Mouse (Mus musculus): ENCODE measurements around the gene Bean1.

The Bean1 gene

DNA sequence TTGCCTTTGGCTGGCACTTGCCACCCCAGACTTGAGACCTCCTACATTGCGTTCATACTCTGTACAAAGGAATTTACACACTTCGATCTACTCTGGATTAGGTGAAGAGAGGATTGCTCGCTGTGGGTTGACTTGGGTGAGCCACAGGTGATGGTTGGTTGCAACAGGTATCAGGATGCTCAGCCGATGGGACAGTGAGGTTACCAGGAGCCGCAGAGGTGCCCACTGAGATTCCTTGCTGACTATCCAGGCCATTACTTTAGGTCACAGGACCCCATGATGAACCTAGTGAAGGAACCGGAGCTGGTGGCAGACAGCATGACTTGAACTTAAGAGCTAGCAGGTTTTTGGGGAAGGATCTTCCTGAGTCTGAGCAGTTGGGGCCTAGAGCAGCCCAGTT, 2.2 kb downstream of the Bean1 start:
- DNase-seq, result no peak

DNA sequence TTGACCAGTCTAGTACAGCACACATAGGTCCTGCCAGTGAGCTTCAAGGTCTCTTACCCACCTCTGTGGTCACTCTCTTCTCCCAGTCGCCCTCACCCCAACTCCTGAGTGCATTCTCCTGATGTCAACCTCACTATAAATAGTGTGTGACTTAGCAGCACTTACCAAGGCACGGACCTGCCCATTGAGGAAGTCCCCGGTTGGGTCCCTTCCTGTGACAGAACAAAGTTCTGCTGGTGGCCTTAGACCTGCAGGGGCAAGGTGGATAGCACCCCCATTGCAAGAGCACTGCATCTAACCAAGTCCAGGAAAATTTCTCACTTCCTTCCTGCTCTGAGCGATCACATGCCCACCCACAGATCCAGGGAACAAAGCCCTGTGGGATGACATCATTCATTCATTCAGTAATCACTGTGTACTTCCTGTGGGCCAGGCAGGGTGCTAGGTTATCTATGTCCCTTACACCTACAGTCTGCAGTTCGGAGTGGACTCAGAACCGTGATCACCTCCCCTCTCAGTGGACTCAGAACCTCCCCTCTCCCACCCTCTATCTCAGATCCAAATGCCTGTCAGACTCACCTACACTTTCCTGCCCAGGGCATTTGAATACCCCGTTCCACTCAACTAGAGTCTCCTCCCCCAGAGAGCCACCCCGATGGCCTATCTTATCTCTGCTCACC, 5.7 kb downstream of the Bean1 start:
- no peak for DNase-seq

DNA sequence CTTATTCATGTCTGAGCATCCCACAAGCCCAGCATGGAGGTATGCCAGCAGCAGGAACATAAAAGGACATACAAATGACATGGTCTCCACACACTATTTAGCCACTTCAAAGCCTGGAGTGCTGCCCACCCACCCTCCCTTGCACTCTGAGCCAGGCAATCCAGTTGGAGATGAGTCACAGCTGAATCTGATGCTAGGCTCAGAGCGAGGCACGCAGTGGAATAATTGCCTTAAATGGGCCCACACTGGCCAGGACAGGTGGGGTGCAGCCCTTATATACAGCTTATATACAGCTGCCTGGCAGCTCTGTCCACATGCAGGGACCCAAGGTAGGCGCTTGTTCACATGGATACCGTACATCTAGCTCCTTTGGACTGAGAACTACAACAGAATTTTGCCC, 6.8 kb downstream of the Bean1 start:
- DNase-seq, result peak; percentile 26

DNA sequence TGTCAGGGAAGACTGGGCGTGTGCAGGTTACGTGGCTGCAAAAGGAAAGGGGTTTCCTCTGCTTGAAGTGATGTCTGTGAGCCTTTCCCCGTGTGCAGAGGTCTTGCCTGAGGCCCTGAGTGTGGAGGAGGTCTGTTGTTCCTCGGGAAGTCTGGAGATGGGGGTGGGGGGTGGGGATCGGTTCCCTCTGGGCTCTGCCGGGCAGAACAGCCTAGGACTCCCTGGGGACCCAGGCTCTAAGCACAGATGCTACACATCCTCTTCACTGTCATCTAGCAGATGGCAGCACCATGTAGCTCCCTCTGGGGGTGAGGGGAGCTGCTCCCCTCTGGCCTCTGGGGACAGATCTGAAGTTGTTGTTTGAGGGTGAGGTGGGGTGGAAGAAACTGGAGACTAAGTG, 14.7 kb downstream of the Bean1 start:
- DNase-seq, result no peak

DNA sequence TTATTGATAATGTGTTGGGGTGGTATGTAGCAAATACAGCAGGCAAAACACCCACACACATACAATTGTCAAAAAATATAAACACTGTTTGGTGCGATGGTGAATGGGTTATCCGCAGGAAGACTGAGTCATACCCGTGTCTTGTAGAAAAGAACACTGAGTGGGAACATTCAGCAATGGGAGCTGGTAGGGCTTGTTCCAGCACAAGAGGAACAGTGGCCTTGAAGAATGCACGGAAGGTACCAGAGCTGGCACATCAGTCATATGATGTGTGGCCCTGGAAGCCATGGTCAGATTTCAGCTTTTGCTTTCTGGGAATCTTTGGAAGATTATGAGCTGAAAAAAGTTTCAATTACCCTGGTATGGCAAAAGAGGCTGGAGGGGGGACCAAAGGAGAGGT, 16.6 kb downstream of the Bean1 start:
- DNase-seq, result no peak

DNA sequence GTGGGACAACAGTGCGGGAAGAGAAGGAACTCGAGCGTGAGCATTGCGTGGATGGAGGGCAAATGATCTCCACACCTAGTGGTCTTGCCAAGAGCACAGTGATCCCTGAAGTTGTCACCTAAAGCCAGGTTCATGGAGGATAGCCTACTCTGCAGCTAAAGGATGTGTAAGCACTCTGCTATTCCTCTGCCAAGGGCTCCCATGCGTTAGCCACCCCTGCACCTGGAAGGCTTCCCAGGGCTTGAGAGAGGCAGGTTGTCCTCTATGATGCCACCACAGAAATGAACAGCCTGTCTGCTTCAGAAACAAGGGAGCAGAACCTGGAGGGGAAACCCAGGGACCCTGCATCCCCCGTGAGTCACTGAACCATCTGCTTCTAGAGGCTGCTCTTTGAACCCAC, 17.4 kb downstream of the Bean1 start:
- no peak for DNase-seq

DNA sequence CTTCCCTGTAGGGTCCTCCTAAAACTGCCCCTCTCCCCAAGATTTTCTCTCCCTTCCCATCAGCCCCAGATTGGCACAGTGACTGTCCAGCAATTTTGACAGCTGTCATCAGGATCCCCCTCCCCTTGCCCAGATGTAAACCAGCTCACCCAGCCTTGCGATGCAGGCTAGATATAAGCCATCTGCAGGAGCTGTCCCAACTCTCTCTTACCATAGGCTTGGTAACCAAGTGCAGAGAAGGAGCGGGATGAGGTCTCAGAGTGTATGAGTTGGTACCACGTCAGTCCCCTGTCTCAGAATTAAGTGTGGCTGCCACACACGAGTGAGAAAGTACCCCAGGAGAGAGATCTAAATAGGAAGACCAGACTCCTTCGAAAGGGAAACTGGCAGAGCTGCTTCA, 18.2 kb downstream of the Bean1 start:
- DNase-seq, result no peak

DNA sequence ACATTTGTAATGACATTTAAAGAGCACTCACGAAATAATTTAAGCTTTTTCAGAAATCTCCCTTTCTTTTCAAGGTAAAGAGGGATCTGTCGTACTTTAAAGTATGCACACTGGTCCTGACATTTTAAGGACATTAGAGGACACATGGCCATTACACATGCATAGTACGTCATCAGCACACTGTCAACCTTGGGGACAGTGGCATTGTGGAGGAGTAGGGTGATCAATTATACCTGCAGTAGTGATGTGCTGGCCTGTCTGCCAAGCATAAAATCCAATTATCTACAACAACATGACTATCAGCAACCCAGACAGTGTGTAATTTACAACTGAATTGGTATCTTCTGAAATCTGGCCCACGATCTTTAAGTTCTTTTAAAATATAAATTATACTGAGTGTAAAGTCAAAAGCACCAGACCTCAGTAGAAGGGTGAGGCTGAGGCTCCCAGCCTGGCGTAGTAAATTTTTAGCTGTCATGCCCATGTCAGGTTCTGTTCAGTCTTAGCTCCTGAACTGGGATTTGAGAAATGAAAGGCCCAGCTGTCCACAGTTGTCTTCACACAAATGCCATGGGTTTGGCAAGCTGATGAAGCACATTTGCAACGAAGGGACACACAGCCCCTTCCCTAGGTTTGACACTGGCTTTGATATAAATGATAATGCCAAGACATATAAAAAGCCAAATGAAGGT, 20.7 kb downstream of the Bean1 start:
- DNase-seq, result no peak

DNA sequence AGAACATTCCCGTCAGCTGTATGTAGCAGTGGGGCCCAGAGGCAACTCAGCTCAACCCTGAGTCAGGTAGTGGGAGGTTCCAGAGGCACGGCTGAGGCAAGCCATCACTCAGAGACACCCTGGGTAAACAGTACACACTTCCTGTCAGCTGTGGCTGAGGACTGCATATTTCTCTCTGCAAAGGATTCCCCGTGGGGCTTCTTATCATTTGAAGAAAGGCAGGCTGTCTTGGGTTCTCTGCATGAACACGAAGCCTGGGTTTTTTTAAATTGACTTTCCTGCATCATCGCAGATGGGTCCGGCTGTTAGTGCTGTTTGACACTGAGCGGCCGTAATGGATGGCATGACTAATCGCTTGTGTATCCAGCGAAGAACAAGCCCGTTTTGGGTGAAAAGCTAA, 21.3 kb downstream of the Bean1 start:
- no peak for DNase-seq

DNA sequence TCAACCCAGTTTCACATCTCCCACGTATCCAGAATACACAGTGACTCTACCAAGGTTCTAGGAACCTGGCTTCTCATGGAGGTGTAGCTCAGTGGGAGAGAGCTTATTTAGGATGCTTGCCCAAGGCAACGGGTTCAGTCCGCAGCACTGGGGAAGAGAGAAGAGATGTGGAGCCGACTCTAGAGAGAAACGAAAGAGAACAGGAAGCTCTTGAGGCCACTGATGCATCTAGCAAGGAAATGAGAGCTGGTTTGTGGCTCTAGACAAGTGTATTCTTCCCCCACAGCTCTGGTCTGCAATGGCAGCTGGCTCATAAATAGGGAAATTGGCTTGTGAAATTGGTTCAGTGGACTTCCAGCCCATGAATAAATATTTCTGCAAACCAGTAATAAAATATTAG, 29.6 kb downstream of the Bean1 start:
- DNase-seq, result no peak

DNA sequence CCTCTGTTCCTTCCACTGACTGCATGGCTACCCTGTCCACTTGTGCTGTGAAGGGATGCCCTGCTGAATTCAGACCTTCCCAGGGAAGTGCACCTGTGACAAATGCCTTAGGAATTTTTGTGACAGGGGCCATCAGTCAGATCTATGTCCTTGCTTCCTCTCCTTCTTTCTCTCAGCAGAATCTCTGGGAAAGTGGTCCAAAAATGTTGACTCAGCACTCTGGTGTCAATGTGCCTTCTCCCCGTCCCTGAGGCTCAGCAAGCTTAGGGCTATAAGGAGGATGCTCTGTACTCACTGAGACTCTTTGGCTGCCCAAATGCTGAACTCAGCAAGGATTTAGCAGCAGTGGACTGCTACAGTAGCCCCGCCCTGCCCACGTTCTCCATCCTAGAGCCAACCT, 31.4 kb downstream of the Bean1 start:
- no peak for DNase-seq

DNA sequence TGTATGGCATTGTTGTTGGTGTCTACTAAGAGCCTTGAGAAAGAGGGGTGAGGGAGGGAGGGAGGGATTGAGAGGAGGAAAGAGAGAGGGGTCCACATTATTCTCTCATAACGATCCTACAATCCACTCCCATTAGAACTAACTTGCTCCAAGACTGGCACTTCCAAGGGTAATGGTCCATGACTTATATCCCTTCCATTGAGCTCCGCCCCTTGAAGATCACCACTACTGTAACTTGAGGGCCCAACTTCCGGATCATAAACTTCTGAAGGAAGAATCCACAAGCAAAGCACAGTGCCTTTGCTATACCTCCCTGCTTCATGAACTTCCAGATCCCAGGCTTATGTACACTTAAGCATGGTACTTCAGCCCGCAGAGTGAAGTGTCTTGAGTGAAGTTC, 32.1 kb downstream of the Bean1 start:
- DNase-seq, result no peak

DNA sequence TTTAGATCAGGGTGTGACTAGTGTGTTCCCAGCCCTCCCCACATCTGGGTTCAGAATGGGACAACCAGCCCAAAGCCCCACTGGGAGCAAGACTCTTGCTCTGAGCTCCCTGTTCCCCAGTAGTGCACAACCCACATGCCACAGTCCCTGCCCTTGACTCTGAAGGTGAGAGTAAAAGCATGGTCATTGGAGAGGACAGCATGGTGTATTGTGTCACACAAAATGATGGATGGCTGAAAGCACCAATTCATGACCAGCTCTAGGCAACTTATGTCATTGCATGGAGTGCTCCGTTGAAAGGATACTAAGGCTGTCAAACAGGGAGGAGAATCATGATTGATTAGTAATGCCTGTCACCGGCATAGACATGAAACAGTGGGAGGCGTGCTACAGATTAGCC, 35.0 kb downstream of the Bean1 start:
- no peak for DNase-seq

DNA sequence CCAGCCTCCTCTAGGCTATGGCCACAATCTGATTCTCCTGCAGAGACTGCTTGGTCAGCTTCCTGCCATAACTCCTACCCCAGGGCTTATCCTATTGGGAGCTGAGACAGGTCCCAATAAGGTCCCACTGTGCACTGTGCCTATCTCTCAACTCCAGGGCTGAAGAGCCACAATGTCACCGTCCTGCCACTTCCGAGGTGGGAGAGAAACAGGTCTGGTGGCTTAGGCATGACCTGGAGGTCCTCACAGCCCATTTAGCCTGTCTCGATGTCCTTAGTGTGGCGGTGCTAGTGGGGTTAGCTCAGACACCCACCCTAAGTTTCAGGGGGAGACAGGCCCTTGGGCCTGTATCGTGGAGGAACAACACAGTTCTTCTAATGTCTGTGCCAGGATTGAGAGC, 47.4 kb downstream of the Bean1 start:
- DNase-seq, result no peak

DNA sequence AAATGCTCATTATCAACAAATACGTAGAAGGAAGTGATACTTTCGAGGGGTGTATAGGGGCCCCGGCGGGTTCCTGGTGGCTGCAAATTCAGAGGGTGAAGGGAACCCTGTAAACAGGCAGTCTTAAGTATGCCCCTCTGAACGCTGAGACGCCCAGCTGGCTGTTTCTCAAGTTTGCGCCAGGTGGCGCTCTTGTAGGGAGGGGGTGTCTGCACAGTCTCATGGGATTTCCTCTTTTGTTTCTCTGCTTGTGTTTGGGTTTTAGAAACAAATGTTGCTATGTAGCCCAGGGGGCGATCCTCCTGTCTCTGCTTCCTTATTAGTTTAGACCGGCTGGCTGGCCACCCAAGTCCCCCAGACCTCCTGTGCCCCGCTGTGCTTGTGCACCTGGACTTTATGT, 48.8 kb downstream of the Bean1 start:
- peak; percentile 38 for DNase-seq

DNA sequence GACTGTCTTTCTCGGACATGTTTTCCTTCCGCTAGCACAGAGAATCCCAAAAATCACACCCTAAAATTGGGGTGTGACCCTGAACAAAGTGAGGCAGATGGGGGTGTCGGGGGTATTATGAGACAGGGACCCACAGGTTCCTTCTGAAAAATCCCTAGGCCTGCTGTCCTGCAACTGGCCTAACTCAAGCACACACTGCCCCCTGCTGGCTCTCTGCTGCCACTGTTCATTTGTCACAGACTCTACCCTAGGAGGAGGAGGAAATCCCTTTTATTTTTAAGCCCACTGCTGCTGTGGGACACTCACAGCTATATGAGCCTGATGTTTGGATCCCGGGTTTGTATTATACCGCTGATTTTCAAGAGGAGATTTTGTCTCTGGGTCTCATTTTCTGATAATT, 49.6 kb downstream of the Bean1 start:
- peak; percentile 81 for DNase-seq

DNA sequence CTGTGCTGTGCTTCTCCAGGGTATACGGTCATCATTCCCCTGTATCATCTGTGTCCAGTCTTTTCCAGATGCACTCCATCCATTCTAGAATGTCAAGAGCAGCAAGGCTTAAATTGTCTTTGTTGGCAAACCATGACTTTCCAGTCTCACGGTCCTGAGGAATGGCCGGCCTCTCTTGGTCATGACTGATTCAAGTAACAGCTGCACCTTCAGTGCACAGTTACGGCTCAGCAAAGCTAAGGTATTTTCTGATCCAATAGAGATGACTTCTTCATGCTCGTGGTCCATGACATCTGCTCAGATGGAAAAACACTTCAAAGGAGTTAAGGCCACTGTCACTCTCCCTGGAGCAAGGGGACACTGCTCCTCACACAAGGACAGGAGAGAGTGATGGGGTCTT, 56.8 kb downstream of the Bean1 start:
- DNase-seq, result no peak

DNA sequence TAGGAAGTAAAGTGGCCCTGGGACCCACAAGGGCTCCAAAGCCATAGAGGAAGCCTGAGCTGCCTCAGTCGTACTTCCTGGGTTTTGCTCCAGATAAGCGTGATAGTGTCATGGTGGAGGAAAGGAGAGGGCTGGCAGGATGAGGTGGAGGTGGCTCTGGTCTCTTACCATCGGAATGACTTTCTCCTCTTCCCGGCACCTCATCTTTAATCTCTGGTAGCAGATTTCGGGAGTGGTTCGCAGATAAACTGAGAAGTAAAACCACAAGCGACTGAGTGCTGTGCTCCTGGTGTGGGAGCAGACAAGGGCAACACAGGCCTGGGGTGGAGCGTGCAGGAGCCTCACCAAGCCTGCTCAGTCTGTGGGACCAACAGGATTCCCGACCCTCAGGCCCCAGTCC, 60.1 kb downstream of the Bean1 start:
- DNase-seq, result no peak

DNA sequence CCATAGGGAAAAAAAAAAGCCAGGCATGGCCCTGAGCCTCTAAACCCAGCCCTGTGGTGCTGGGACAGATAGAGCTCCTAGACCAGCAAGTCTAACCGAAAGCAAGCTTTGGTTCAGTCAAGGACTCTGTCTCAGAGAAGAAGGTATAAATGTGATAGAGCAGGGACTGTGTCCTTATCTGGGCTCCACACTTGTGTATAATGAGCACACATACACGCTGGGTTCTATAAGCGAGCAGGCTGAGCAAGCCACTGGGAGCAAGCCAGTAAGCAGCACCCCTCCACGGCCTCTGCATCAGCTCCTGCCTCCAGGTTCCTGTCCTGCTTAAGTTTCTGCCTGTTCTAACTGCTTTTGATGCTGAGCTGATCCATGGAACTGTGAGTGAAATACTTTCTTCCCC, 61.8 kb downstream of the Bean1 start:
- DNase-seq, result no peak

DNA sequence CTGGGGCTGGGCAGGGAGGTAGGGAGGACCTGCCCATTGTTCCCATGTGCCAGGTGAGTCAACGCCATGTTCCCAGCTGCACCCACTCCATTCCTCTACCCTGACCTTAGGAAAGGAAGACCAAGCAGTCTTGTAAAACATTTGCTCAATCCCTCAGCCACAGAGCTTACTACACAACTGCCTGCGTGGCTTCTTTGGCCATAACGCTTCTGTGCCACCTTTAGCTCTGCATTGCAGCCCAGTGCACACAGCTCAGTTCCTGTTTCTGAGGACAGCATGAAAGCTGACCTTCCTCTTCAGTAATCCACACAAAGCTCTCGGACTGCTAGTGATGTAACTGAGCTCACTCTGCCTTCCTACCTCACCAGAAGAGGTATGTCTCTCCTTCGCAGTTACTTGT, 62.7 kb downstream of the Bean1 start:
- DNase-seq, result no peak

DNA sequence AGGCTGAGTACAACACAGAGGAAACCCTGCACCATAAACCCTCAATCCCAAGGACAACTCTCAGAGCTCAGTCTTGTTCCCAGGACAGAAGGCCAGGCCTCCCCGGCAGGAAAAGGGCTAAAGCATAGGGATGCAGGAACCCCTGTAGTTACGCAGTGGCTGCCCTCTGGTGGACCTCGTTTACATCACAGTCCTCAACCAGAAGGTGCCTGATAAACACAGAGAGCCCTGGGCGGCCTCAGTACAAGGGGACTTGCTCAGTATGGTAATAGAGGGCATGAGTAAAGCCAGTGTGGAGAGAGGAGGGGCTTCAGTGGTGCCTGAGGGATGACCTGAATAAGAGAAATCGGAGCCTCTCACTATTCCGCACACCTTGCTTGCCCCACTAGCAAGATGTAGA, 64.3 kb downstream of the Bean1 start:
- no peak for DNase-seq

DNA sequence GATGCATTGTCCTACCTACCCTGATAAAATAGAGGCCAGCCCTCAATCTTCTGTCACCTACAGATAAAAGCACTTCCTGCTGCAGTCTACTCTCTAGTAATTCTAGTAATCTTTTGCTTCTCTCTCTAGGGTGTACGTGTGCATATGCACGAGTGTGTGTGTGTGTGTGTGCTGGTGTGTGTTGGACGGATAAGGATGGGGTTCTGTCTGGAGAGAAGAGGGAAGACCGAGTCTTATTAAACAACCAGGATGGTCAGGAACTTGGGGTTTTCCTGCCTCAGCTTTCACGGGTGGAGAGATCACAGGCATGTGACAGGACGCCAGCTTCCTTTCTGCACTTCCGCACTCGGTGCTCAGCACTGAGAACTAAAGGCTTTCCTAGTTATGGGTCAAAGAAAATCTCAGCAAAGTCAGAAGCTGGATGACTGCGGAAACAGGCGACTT, 69.2 kb downstream of the Bean1 start:
- no peak for DNase-seq

DNA sequence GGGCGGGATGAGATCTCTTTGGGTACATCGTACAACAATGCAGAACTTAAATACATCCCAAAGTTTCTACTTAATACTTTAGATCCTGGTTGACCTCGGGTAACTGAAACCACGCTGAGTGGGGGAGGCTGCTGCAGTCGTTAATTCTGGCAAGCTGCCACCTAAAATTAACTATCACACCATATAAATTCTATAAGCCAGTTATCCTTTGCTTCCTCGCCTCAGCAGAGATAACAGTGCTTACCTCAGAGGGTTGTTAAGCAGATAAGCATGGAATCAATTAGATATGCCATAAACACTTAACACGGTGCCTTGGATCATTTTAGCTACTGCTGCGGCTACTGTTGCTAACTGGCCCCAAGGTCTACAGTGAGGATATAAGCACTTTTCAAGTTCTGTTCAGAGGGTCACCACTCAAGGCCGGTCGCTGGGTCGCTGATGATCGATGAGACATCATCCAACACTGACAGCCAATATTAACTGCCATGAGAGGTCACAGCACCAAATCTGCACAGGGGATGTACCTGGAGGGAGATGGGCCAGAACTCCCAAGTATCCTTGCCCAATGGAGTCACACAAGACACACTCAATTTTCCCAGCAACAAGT, 71.9 kb downstream of the Bean1 start:
- no peak for DNase-seq

DNA sequence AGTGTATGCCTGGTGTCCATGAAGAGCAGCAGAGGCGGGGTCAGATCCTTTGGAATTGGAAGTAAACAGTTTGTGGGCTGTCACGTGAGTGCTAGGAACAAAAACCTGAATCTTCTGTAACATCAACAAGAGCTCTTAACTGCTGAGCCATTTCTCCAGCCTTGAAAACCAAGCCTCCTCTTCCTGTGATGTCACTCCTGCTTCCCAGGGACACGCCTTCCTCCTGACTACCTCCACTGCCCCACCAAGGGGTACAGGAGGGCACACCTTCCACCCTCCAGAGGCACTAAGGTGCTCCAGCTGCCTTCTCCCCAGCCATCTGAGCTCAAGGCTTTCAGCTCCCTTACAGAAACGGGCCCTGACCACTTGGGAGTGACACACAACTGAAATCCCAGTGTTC, 76.4 kb downstream of the Bean1 start:
- no peak for DNase-seq
